Mouse (Mus musculus) erythroid progenitor cell, adult 5-6 weeks (primary cell): Measurements from ENCODE around the gene Gm48551. TPM values are rescaled to one million over a fixed set of nuclear protein-coding genes. Genes with fewer than 3 reads are reported as not detected.

ENCODE experiments used
- total RNA-seq, 2 experiments: library from RNA; stranded (forward) in 1 of 2; stranded (reverse) in 1 of 2; fragments of 150-400 nt in 1 of 2; fragments of 186-747, 209-891 nt in 1 of 2; gene quantifications; 2 replicates each; pipeline versions ENCODE4 v1.2.3 to v1.2.4; 2015 to 2017; ENCODE audit warnings: low replicate concordance in 2 of 2

Gm48551 gene
- total RNA-seq, 2 experiments from 2014 or later, result 2.1 TPM; not detected in 1

Other genes with a start within 250 kb of the Gm48551 start
Only the 30 nearest of the 35 such genes appear.
- gene Pias4, start 216.5 kb upstream of the Gm48551 start, total RNA-seq (2015; ENCODE audit: low replicate concordance), result 24.1 and 27.2 TPM in 2 replicates
- 15.3 and 46.0 TPM in 2 replicates for gene Pias4, start 216.5 kb upstream of the Gm48551 start, total RNA-seq (2017; ENCODE audit: low replicate concordance)
- 267 and 296 TPM in 2 replicates for gene Eef2, start 207.8 kb upstream of the Gm48551 start, total RNA-seq (2015; ENCODE audit: low replicate concordance)
- gene Eef2, start 207.8 kb upstream of the Gm48551 start, total RNA-seq (2017; ENCODE audit: low replicate concordance), result 399 and 622 TPM in 2 replicates
- gene Dapk3, start 201.5 kb upstream of the Gm48551 start, total RNA-seq (2015; ENCODE audit: low replicate concordance), result 5.0 and 5.4 TPM in 2 replicates
- gene Dapk3, start 201.5 kb upstream of the Gm48551 start, total RNA-seq (2017; ENCODE audit: low replicate concordance), result 6.4 and 9.4 TPM in 2 replicates
- gene 4930442H23Rik, start 200.6 kb upstream of the Gm48551 start, total RNA-seq (2015; ENCODE audit: low replicate concordance), result not detected in 2 replicates
- gene 4930442H23Rik, start 200.6 kb upstream of the Gm48551 start, total RNA-seq (2017; ENCODE audit: low replicate concordance), result not detected in 2 replicates
- gene Nmrk2, start 182.4 kb upstream of the Gm48551 start, total RNA-seq (2015; ENCODE audit: low replicate concordance), result not detected in 2 replicates
- not detected in 2 replicates for gene Nmrk2, start 182.4 kb upstream of the Gm48551 start, total RNA-seq (2017; ENCODE audit: low replicate concordance)
- not detected in 2 replicates for gene Atcay, start 153.6 kb upstream of the Gm48551 start, total RNA-seq (2015; ENCODE audit: low replicate concordance)
- gene Atcay, start 153.6 kb upstream of the Gm48551 start, total RNA-seq (2017; ENCODE audit: low replicate concordance), result 8.3 TPM in 1 of 2 replicates, not detected in the other
- not detected in 2 replicates for gene Zfr2, start 151.3 kb upstream of the Gm48551 start, total RNA-seq (2015; ENCODE audit: low replicate concordance)
- not detected in 2 replicates for gene Zfr2, start 151.3 kb upstream of the Gm48551 start, total RNA-seq (2017; ENCODE audit: low replicate concordance)
- gene Matk, start 131.5 kb upstream of the Gm48551 start, total RNA-seq (2015; ENCODE audit: low replicate concordance), result 1.7 and 2.2 TPM in 2 replicates
- gene Matk, start 131.5 kb upstream of the Gm48551 start, total RNA-seq (2017; ENCODE audit: low replicate concordance), result 1.5 and 1.7 TPM in 2 replicates
- 35.2 and 37.5 TPM in 2 replicates for gene Mrpl54, start 117.5 kb upstream of the Gm48551 start, total RNA-seq (2015; ENCODE audit: low replicate concordance)
- gene Mrpl54, start 117.5 kb upstream of the Gm48551 start, total RNA-seq (2017; ENCODE audit: low replicate concordance), result 20.0 and 23.0 TPM in 2 replicates
- gene Apba3, start 117.5 kb upstream of the Gm48551 start, total RNA-seq (2015; ENCODE audit: low replicate concordance), result not detected in 2 replicates
- 14.0 TPM in 1 of 2 replicates, not detected in the other for gene Apba3, start 117.5 kb upstream of the Gm48551 start, total RNA-seq (2017; ENCODE audit: low replicate concordance)
- gene Tjp3, start 92.9 kb upstream of the Gm48551 start, total RNA-seq (2015; ENCODE audit: low replicate concordance), result 3.2 TPM in 1 of 2 replicates, not detected in the other
- gene Tjp3, start 92.9 kb upstream of the Gm48551 start, total RNA-seq (2017; ENCODE audit: low replicate concordance), result 0.23 TPM in 1 of 2 replicates, not detected in the other
- 13.0 and 15.1 TPM in 2 replicates for gene Pip5k1c, start 91.5 kb upstream of the Gm48551 start, total RNA-seq (2015; ENCODE audit: low replicate concordance)
- 9.9 and 14.7 TPM in 2 replicates for gene Pip5k1c, start 91.5 kb upstream of the Gm48551 start, total RNA-seq (2017; ENCODE audit: low replicate concordance)
- 8.3 and 10.5 TPM in 2 replicates for gene Cactin, start 63.4 kb upstream of the Gm48551 start, total RNA-seq (2015; ENCODE audit: low replicate concordance)
- gene Cactin, start 63.4 kb upstream of the Gm48551 start, total RNA-seq (2017; ENCODE audit: low replicate concordance), result 24.7 and 47.1 TPM in 2 replicates
- gene Tbxa2r, start 55.7 kb upstream of the Gm48551 start, total RNA-seq (2015; ENCODE audit: low replicate concordance), result not detected in 2 replicates
- gene Tbxa2r, start 55.7 kb upstream of the Gm48551 start, total RNA-seq (2017; ENCODE audit: low replicate concordance), result 0.90 TPM in 1 of 2 replicates, not detected in the other
- gene Gipc3, start 41.2 kb upstream of the Gm48551 start, total RNA-seq (2015; ENCODE audit: low replicate concordance), result not detected in 2 replicates
- gene Gipc3, start 41.2 kb upstream of the Gm48551 start, total RNA-seq (2017; ENCODE audit: low replicate concordance), result not detected in 2 replicates
- 49.9 and 58.7 TPM in 2 replicates for gene Hmg20b, start 34.0 kb upstream of the Gm48551 start, total RNA-seq (2015; ENCODE audit: low replicate concordance)
- gene Hmg20b, start 34.0 kb upstream of the Gm48551 start, total RNA-seq (2017; ENCODE audit: low replicate concordance), result 18.1 and 24.4 TPM in 2 replicates
- 15.9 and 18.7 TPM in 2 replicates for gene Mfsd12, start 27.0 kb upstream of the Gm48551 start, total RNA-seq (2015; ENCODE audit: low replicate concordance)
- 29.7 and 33.0 TPM in 2 replicates for gene Mfsd12, start 27.0 kb upstream of the Gm48551 start, total RNA-seq (2017; ENCODE audit: low replicate concordance)
- 5.4 and 15.1 TPM in 2 replicates for gene 4930404N11Rik, start 18.6 kb upstream of the Gm48551 start, total RNA-seq (2015; ENCODE audit: low replicate concordance)
- 12.3 and 14.8 TPM in 2 replicates for gene 4930404N11Rik, start 18.6 kb upstream of the Gm48551 start, total RNA-seq (2017; ENCODE audit: low replicate concordance)
- gene Fzr1, start 6.0 kb upstream of the Gm48551 start, total RNA-seq (2015; ENCODE audit: low replicate concordance), result 235 and 246 TPM in 2 replicates
- 247 and 266 TPM in 2 replicates for gene Fzr1, start 6.0 kb upstream of the Gm48551 start, total RNA-seq (2017; ENCODE audit: low replicate concordance)
- 8.8 TPM in 1 of 2 replicates, not detected in the other for gene Dohh, start within 50 bp of the Gm48551 start, total RNA-seq (2015; ENCODE audit: low replicate concordance)
- 4.0 and 17.2 TPM in 2 replicates for gene Dohh, start within 50 bp of the Gm48551 start, total RNA-seq (2017; ENCODE audit: low replicate concordance)
- gene Gm48552, start 4.5 kb downstream of the Gm48551 start, total RNA-seq (2015; ENCODE audit: low replicate concordance), result not detected in 2 replicates
- gene Gm48552, start 4.5 kb downstream of the Gm48551 start, total RNA-seq (2017; ENCODE audit: low replicate concordance), result not detected in 2 replicates
- gene Smim24, start 8.6 kb downstream of the Gm48551 start, total RNA-seq (2015; ENCODE audit: low replicate concordance), result 5.4 and 7.5 TPM in 2 replicates
- gene Smim24, start 8.6 kb downstream of the Gm48551 start, total RNA-seq (2017; ENCODE audit: low replicate concordance), result 4.2 TPM in 1 of 2 replicates, not detected in the other
- 10.1 and 15.1 TPM in 2 replicates for gene Nfic, start 71.2 kb downstream of the Gm48551 start, total RNA-seq (2015; ENCODE audit: low replicate concordance)
- 0.45 and 0.90 TPM in 2 replicates for gene Nfic, start 71.2 kb downstream of the Gm48551 start, total RNA-seq (2017; ENCODE audit: low replicate concordance)
- gene Celf5, start 98.2 kb downstream of the Gm48551 start, total RNA-seq (2015; ENCODE audit: low replicate concordance), result not detected in 2 replicates
- not detected in 2 replicates for gene Celf5, start 98.2 kb downstream of the Gm48551 start, total RNA-seq (2017; ENCODE audit: low replicate concordance)
- gene Ncln, start 111.9 kb downstream of the Gm48551 start, total RNA-seq (2015; ENCODE audit: low replicate concordance), result 8.6 and 37.7 TPM in 2 replicates
- gene Ncln, start 111.9 kb downstream of the Gm48551 start, total RNA-seq (2017; ENCODE audit: low replicate concordance), result 8.7 and 27.1 TPM in 2 replicates
- gene S1pr4, start 115.7 kb downstream of the Gm48551 start, total RNA-seq (2015; ENCODE audit: low replicate concordance), result 2.2 and 5.4 TPM in 2 replicates
- gene S1pr4, start 115.7 kb downstream of the Gm48551 start, total RNA-seq (2017; ENCODE audit: low replicate concordance), result 2.3 and 3.7 TPM in 2 replicates
- gene Gna15, start 139.8 kb downstream of the Gm48551 start, total RNA-seq (2015; ENCODE audit: low replicate concordance), result 1.4 TPM in 1 of 2 replicates, not detected in the other
- 2.6 and 4.9 TPM in 2 replicates for gene Gna15, start 139.8 kb downstream of the Gm48551 start, total RNA-seq (2017; ENCODE audit: low replicate concordance)
- gene Gna11, start 160.7 kb downstream of the Gm48551 start, total RNA-seq (2015; ENCODE audit: low replicate concordance), result 7.2 and 11.3 TPM in 2 replicates
- gene Gna11, start 160.7 kb downstream of the Gm48551 start, total RNA-seq (2017; ENCODE audit: low replicate concordance), result 8.0 and 11.0 TPM in 2 replicates
- gene Aes, start 175.0 kb downstream of the Gm48551 start, total RNA-seq (2015; ENCODE audit: low replicate concordance), result 103 and 116 TPM in 2 replicates
- gene Aes, start 175.0 kb downstream of the Gm48551 start, total RNA-seq (2017; ENCODE audit: low replicate concordance), result 44.2 and 47.5 TPM in 2 replicates
- not detected in 2 replicates for gene Tle2, start 190.1 kb downstream of the Gm48551 start, total RNA-seq (2015; ENCODE audit: low replicate concordance)
- not detected in 2 replicates for gene Tle2, start 190.1 kb downstream of the Gm48551 start, total RNA-seq (2017; ENCODE audit: low replicate concordance)